Mouse (Mus musculus): ENCODE results near the gene Pdzd8.

The Pdzd8 gene

DNA sequence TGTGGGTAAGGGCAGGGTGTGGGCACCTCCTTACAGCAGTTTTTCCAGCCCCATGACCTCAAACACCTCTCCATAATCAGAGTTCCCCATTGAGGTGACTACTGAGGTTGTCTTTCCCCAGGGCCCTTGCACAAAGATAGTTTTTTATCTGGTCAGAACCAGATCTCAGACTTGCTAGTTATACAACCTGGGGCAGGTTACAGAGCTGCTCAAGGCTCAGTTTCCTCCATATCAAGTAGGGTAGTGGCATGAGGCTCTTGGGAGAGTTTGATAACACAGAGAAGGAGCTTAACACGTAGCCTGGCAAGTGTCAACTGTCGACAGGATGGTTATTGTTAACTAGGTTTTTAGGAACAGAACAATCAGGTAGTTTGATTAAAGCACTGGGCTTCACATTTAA, 9.3 kb upstream of the Pdzd8 start:
- DNase-seq (ENCODE audit: low spot score in 2 of 2), result no peak

- DNase-seq (ENCODE audit: low spot score in 2 of 2), result no peak
These were observed 7.2 kb upstream of the Pdzd8 start for GRCm38 (mm10) chr19:59352760-59353159.

DNA sequence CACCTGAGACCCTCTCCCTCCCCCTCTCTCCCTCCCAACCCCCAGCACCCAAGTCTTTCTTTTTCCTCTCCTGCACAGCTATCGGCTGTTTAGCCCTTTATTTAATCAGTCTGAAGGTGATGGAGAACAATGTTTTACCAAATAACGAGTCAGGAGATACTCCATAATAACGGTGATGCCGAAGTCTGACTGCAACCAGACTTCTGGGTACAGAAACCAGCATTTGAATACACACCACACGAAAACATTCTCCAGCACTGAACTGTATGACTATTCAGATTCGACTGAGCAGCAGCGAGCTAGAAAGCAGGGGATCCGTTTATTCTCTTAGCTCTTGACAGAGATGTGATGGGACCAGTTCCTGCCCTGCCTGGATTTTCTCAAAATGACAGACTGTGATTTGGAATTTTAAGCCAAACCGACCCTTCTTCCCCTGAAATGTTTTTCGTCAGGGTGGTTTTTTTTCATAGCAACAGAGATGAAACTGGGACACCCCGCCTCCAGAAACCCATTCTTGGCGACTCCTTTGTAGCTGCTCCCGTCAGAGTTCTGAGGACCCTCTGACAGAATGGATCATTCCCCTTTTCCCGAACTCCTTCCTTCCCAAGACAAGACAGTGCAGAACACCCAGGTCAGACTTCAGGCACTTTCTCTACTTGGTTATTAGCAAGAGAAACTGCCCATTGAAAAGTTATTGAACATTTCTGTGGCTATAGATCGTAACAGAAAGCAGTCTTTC, 5.7 kb upstream of the Pdzd8 start:
- DNase-seq (ENCODE audit: low spot score in 2 of 2), result no peak

DNA sequence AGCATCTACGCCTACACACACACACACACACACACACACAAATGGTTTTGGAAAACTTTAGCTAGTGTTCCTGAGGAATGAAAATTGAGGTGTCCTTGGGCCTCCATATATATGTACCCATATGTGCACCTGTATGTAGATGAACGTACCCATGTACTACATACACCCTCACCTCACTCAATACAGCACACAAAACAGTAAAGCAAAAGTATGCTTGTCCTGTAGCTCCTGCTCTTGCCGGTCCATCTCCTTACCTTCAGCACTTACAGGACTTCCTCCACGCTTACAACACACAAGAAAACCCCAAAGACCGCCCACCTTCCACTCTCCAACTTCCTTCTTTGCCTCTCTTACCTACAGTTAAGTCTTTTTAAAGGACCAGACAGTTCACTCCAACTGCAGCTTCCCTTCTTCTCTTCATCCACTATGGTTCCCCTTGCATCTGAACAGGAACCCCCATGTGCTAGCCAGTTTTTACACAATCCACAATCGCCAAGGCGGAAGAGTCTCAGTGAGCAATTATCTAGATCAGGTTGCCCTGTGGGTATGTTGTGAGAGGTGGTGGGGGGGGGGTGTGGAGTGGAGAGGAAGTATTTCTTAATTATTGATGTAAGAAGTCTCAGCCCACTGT, 4.8 kb upstream of the Pdzd8 start:
- DNase-seq (ENCODE audit: low spot score in 2 of 2), result no peak

DNA sequence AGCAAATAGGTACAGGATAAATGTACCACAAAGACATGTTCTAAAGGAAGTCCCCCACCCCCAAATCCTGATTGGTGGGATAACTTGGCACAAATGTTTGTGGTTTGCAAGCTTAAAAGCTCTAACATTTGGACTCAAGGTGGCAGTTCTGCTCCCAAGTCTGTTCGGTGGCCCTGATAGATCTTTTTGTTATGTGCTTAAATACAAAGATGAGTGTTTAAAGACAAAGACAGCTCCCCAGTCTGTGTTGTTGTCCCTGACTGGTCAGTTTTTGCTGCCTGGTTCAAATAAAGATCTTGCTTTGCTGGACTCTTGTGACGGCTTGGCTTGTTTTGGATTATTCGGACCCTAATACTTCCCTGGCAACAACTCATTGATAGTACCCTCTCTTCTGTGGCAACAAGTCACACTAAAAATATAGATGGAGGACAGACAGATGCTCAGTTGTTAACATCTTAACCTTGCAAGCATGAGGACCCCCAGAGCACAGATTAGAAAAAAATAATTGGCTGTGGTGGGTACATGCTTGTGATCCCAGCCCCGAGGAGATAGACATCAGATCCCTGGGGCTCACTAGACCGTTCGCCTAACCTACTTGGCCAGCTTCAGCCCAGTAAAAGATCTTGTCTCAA, 3.9 kb upstream of the Pdzd8 start:
- no peak for DNase-seq (ENCODE audit: low spot score in 2 of 2)

DNA sequence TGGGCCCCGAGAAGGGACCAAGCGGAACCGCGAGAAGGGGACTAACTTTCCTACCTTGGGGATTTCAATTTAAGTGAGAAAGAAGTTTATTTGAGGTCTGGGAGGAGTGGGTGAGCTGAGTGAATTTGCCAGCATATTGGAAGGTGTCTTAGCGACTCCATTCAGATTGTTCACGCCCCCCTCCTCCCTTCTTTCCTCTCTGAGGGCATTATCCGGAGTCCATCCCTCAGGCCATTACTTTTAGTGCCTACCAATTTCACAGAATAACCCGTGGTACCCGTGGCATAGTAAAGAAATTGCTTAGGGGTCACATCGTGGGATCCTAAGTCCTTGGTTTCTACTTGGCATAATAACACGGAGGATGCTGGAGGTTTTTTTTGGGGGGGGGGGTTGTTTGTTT, 745 bp upstream of the Pdzd8 start:
- no peak for DNase-seq (ENCODE audit: low spot score in 2 of 2)

GRCm38 (mm10) chr19:59345081-59345657, 411 bp downstream of the Pdzd8 start:
- peak; percentile 16 to 26 for DNase-seq (ENCODE audit: low spot score in 2 of 2)

DNA sequence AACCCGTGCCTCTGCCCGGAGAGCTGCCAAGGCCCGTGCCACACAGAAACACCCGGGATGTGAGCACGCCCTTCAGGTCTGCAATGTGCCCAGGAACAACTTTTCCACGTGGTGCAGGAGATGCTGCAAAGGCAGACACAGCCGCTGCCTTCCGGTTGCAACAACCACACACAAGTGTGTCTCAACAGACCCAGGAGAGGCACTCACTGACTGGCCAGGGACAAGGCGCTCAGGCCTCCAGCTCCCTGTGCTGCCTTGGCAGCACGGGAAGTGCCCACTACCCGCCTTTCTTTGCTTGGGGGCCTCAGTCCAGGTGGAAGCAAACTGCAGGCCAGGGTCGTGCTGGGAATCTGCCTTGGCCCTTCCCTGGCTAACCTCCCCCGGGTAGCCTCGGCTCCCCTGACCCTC, 1.3 kb downstream of the Pdzd8 start:
- DNase-seq (ENCODE audit: low spot score in 2 of 2), result peak in 1 of 2 experiments; percentile 14

GRCm38 (mm10) chr19:59342964-59343363, 2.6 kb downstream of the Pdzd8 start:
- no peak for DNase-seq (ENCODE audit: low spot score in 2 of 2)

- no peak for DNase-seq (ENCODE audit: low spot score in 2 of 2)
These were observed 5.7 kb downstream of the Pdzd8 start for GRCm38 (mm10) chr19:59339908-59340307.

GRCm38 (mm10) chr19:59337872-59338681, 7.5 kb downstream of the Pdzd8 start:
- no peak for DNase-seq (ENCODE audit: low spot score in 2 of 2)

DNA sequence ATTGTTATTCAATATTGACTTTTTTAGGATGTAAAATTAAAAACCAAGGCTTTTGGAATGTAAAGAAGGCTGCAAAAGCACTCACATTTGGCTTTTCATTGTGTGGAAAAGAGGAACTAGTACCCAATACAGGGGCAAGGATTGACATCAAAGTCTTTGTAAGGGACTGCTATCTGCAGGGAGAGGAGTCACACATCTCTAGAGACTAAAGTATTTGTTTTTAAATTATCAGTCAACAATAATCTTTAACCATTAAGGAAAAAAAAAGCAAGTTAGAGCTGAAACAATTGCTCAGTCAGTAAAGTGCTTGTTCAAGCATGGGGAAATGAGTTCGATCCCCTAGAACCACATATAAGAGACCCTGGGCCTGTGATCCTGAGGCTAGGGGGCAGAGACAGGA, 8.9 kb downstream of the Pdzd8 start:
- no peak for DNase-seq (ENCODE audit: low spot score in 2 of 2)

DNA sequence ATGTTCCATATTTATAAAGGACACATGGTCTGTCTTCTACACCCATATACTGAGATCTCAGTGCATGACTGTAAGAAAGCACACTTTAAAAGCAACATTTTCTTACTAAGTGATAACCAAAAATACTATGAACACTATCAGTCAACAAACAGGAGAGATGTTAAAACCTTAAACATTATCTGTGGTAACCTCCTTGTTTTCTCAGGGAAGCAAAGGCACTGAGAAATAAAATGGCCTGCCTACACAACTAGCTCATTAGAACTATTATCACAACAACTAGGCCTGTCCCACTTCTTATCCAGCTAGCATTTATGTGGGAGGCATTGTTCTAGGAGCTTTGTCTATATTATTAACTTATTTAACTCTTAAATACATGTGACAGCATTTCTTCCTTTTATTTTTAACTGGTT, 14.8 kb downstream of the Pdzd8 start:
- DNase-seq (ENCODE audit: low spot score in 2 of 2), result no peak

DNA sequence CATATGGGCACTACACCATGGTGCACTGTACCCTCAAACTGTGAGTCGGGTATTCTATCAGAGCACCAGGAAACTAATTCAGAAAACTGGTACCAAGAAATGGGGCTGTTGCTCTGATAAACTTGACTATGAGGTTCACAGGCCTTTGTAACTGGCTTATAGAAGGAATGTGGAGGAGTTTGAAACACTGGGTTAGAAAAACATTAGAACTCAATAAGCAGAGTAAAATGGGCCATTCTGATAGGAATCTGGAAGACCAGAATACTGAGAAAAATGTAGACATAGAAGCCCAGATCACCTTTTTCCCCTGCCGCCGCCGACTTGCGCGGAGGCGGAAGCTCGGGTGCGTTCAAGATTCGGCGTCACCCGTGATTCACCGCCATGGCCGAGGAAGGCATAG, 23.6 kb downstream of the Pdzd8 start, which contains the start of gene Rps12-ps3:
Rps12-ps3 (plus strand) TSS at position 301 of the 400 bp plus-strand sequence.
- DNase-seq (ENCODE audit: low spot score in 2 of 2), result no peak

DNA sequence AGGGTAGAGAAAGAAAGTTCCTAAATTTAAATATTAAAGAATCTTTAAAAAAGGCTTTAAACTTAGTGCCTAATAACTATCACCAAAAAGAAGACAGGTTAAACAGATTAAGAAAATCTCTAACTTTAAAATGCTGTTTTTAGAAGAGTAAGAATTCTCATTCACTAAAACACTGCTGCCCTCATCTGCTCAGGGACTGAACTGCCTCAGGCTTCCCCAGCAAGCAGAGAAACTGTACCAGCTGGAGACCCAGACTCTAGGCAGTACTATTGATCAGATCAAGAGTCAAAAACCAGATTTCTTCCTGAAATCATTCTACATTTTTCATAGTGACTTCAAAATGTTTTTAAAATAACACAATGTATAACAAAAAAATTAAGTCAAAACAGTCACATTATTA, 29.0 kb downstream of the Pdzd8 start:
- DNase-seq (ENCODE audit: low spot score in 2 of 2), result peak in 1 of 2 experiments; percentile 23

DNA sequence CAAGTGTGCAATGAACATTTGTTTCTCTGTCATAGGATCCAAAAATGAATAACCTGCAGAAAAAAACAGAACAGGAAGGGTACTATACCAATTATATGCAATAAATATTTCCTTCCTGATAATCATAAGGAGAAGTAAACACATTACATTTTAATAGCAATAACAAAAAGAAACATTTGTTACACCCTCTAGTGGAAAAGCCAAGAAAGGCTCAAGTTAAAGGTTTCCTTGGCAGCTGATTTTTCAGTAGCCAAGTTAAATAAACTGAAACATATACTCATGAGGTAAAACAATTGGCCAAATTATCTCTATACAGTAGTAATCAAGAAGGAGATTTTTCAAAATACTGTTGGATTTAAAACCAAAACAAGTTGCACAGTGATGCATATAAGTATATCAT, 30.3 kb downstream of the Pdzd8 start:
- DNase-seq (ENCODE audit: low spot score in 2 of 2), result no peak

DNA sequence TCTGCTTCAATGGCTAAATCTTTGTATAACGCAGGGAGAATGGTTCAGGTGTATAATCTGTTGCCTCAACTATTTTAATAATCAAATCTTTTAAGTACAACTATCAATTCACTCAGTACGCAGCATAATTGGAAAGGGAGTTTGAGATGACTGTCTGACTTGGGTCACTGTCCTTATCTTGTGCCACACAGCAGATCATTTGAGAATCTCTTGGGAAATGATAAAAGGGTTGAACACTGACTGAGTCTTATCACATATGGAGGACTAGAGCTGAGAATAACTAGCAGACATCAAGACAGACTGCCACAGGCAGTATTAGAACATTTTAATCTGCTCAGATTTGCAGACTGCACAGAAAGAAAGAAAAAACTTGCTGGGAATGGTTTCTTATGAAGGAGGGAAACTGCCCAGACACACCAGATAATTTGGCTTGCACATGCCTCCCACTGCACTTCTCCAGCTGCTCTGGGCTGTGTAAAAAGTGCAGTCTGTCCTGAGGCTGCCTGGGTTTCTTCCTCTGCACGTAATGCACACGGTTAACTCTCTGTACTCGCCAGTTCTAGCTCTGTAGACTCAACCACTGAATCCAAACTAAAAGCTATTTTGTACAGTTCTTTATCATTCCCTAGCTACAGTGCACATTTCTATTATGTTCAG, 53.3 kb downstream of the Pdzd8 start:
- no peak for DNase-seq (ENCODE audit: low spot score in 2 of 2)

DNA sequence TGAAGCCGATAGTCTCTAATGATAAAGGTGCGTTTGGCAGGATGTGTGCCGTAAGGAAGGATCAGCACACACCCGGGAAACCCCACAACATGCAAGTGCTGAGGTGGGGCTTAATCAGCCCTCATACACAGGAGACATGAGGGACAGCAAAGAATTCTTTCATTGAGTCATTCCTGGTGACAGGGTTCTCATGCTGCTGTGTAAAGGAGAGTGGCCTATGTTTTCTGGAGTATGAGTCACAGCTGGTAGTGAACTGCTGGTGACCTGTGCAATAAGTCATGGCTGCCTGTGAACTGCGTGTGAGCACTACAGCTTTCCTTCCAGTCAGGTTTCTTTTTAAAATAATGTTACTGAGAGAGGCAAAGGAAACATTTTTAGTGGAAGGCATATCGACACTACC, 55.8 kb downstream of the Pdzd8 start:
- no peak for DNase-seq (ENCODE audit: low spot score in 2 of 2)

DNA sequence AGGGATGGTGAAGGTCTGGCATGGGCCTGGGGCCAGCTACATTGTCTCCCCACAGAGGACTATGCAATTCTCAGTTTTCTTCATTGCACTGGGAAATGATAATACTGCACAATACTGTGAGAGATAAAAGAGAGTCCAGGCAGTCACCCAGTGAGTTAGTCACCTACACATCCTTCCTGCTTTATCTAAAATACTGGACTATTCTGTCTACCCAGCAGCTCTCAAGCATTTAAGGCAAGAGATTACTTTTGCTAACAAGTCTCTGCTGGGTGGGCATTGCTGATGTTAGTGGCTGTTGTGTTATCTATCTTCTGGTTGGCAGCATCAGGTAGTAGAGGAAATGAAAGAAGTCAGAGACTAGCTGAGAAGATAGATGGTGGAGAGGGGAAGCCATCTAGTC, 56.5 kb downstream of the Pdzd8 start:
- DNase-seq (ENCODE audit: low spot score in 2 of 2), result no peak

DNA sequence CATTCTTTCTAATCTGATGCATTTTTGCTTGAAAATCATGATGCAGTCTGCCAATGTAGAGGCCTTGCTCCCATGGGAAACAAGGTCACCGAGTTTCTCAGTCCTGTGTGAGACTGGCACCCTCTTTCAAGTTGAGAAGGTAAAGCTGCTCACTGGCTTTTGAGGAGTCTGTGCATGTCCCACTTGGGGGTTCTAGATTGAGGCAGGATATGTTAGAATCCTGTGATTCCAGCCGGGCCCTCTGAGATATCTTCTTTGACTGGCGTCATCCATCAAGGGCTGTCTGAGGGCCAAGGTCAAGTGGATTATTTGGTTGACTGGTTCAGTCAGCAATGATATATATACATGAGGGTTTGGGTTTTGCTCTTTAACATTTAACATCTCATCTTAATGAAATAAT, 63.6 kb downstream of the Pdzd8 start:
- peak in 1 of 2 experiments; percentile 0 for DNase-seq (ENCODE audit: low spot score in 2 of 2)

DNA sequence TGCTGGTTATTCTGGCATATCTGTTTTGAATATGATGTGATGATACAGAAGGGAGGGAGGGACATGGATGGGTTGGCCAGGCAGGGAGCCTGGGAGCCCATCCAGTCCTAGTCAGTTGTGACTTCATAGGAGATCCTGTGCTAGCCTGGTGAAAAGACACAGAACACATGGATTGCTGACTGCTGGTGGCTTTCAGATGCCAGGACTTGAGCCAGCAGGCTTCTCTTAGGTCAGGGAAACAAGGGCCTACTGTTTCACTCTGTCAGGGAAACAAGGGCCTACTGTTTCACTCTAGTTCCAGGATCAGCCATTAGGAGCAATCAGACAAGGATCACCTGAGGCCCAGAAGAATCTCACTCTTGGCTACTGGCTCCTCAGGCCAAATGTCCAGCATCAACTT, 64.7 kb downstream of the Pdzd8 start:
- DNase-seq (ENCODE audit: low spot score in 2 of 2), result no peak

Data from frontal cortex, postnatal 25 days (tissue).